9 mouse cellular contexts compared by ENCODE assay signal in genomic region chr7:80534291-80535008, GRCm38 (mm10). TPM values are rescaled to one million over a fixed set of nuclear protein-coding genes. Genes with fewer than 3 reads are reported as not detected.
A peak's percentile ranks its signal among the peaks of the same experiment; 100 is the strongest.
DNase-seq lines count a peak whose midpoint lies in the region; ATAC-seq and TF ChIP-seq lines count a peak whose summit lies in the region.
"Had no signal": no experiment of that assay in that cellular context is flagged by ENCODE, and none has a peak within 500 bp of the region (broad histone marks: within the 10 kb centered on the region; RNA-seq: fewer than 3 reads in every experiment).

No protein-coding gene starts in this region.

- peak overlapping the region; percentile 68 for H3K9ac ChIP-seq in hindbrain, embryonic 14.5 days

- H3K36me3 ChIP-seq in embryonic facial prominence, embryonic 10.5 days (replicated peaks): no peaks in the 10 kb centered on the region
- H3K36me3 ChIP-seq in hindbrain, embryonic 14.5 days (replicated peaks; ENCODE audit: control insufficient read depth, insufficient read depth): no peaks in the 10 kb centered on the region

- TF ChIP-seq CTCF in cerebellum, adult 2 months (IDR thresholded peaks at IDR 0.05; ENCODE audit: borderline replicate concordance, insufficient read depth, low read depth, low read length): no peak

- WGBS in cerebellum, adult 2 months: 2% methylated on average over 32 of the region's 32 CpGs
- 2% methylated on average over 32 of the region's 32 CpGs for WGBS in embryonic facial prominence, embryonic 10.5 days
- WGBS in hindbrain, embryonic 14.5 days: 2% methylated on average over 32 of the region's 32 CpGs

- no peak; the same call in 1 of the 2 replicates for ATAC-seq in hindbrain, embryonic 14.5 days (ENCODE audit: low FRiP score)
- ATAC-seq in megakaryocyte, adult 5-6 weeks (ENCODE audit: poor library complexity, severe bottlenecking): peak; percentile 43

- no peaks in the 10 kb centered on the region for H3K9me3 ChIP-seq in embryonic facial prominence, embryonic 10.5 days
- no peaks in the 10 kb centered on the region for H3K9me3 ChIP-seq in hindbrain, embryonic 14.5 days (ENCODE audit: control insufficient read depth, low read length)

- DNase-seq in cerebellum, adult 2 months: peak in 1 of 2 experiments; percentile 13
- DNase-seq in cerebellum, adult 9-11 months: no peak
- DNase-seq in CD8-positive naive resting alpha-beta T cell, adult 2 months (ENCODE audit: low read depth in 2 of 2, low spot score in 2 of 2): peak; percentile 46 to 62
- peak; percentile 47 for DNase-seq in embryonic facial prominence, embryonic 10.5 days (ENCODE audit: low spot score)
- DNase-seq in hindbrain, embryonic 14.5 days (ENCODE audit: low spot score): no peak
- peak; percentile 75 to 87 for DNase-seq in spleen, postnatal 4 days (ENCODE audit: low spot score in 2 of 2)
- no peak for DNase-seq in adrenal gland, adult 18-20 months (ENCODE audit: low spot score in 2 of 2)

- no peak overlapping the region for H3K27ac ChIP-seq in cerebellum, adult 2 months (ENCODE audit: insufficient read depth, low read length)
- peak overlapping the region; percentile 93 for H3K27ac ChIP-seq in embryonic facial prominence, embryonic 10.5 days (replicated peaks)
- no peak overlapping the region for H3K27ac ChIP-seq in hindbrain, embryonic 14.5 days

- no peak for TF ChIP-seq POLR2A in cerebellum, adult 2 months (IDR thresholded peaks at IDR 0.05; ENCODE audit: borderline replicate concordance, insufficient read depth, low read length)

- peak overlapping the region; percentile 70 for H3K4me2 ChIP-seq in hindbrain, embryonic 14.5 days (replicated peaks)

- H3K4me1 ChIP-seq in cerebellum, adult 2 months (ENCODE audit: control insufficient read depth, insufficient read depth, low read length): peaks cover 4% of the 10 kb centered on the region
- peaks cover 13% of the 10 kb centered on the region for H3K4me1 ChIP-seq in embryonic facial prominence, embryonic 10.5 days
- H3K4me1 ChIP-seq in hindbrain, embryonic 14.5 days (replicated peaks; ENCODE audit: control insufficient read depth, insufficient read depth, low read length): peaks cover 9% of the 10 kb centered on the region; the same call in 1 of the 2 replicates

- H3K4me3 ChIP-seq in cerebellum, adult 2 months (replicated peaks; ENCODE audit: insufficient read depth, low read depth, low read length): peak overlapping the region; percentile 90
- peak overlapping the region; percentile 85 for H3K4me3 ChIP-seq in embryonic facial prominence, embryonic 10.5 days
- peak overlapping the region; percentile 64 for H3K4me3 ChIP-seq in hindbrain, embryonic 14.5 days (replicated peaks; ENCODE audit: low read length)

- no peaks in the 10 kb centered on the region for H3K27me3 ChIP-seq in cerebellum, adult 2 months (ENCODE audit: control insufficient read depth, insufficient read depth, low read length)
- no peaks in the 10 kb centered on the region for H3K27me3 ChIP-seq in embryonic facial prominence, embryonic 10.5 days (replicated peaks; ENCODE audit: low read depth, poor library complexity, severe bottlenecking)
- no peaks in the 10 kb centered on the region for H3K27me3 ChIP-seq in hindbrain, embryonic 14.5 days (ENCODE audit: control insufficient read depth, insufficient read depth, low read length)
- H3K27me3 ChIP-seq: Patski had no signal

RNA-seq across cellular contexts. Expression of gene Blm, which starts 0.5 kb away (rescaled TPM):
- polyA plus RNA-seq in cerebellum, adult 2 months (2012; rRNA removed): 5.4 and 6.4 TPM in 2 replicates
- polyA plus RNA-seq in embryonic facial prominence, embryonic 10.5 days (2016; fragmentation: Nextera tagmentation; extraction: Ambion mirVana): 49.6 and 54.6 TPM in 2 replicates
- 9.5 and 11.3 TPM in 2 replicates for polyA plus RNA-seq in hindbrain, embryonic 14.5 days (2014; fragmentation: Nextera tagmentation; extraction: Ambion mirVana)
- total RNA-seq in megakaryocyte, adult 5-6 weeks (2015): 38.8 and 45.4 TPM in 2 replicates
- 27.1 and 30.9 TPM in 2 replicates for total RNA-seq in megakaryocyte, adult 5-6 weeks (2017)
- 1 to 10 TPM in 1 of 2 experiments, under 1 TPM in 1; 0.86 to 2.2 TPM for total RNA-seq in adrenal gland, adult 18-20 months (2021)

Comparison
In these comparisons a context has a peak if more than half of its experiments do, and no peak if none do; other contexts are left out.
1. DNase-seq: peak in CD8-positive naive resting alpha-beta T cell, adult 2 months (2 of 2), embryonic facial prominence, embryonic 10.5 days (single experiment) and spleen, postnatal 4 days (2 of 2); none in cerebellum, adult 9-11 months (single experiment), hindbrain, embryonic 14.5 days (single experiment) and adrenal gland, adult 18-20 months (0 of 2).
2. Peak in every context shown above with its lines, with median percentiles within 50 percentile points of each other: H3K4me3 ChIP-seq.